Mouse (Mus musculus) liver, postnatal 0 days (tissue): ENCODE measurements around the gene Akr1b7.

ENCODE experiments used
- CTCF ChIP-seq: sonication (generic); IDR thresholded peaks from 2 replicates; pipeline ENCODE4 v1.5.1; 2016; ENCODE audit warnings: antibody characterized with exemption, low read depth
- EP300 ChIP-seq: IDR thresholded peaks from 2 replicates; pipeline ENCODE4 v1.6.1; 2016; ENCODE audit warnings: antibody characterized with exemption, low read depth, mild to moderate bottlenecking

DNA sequence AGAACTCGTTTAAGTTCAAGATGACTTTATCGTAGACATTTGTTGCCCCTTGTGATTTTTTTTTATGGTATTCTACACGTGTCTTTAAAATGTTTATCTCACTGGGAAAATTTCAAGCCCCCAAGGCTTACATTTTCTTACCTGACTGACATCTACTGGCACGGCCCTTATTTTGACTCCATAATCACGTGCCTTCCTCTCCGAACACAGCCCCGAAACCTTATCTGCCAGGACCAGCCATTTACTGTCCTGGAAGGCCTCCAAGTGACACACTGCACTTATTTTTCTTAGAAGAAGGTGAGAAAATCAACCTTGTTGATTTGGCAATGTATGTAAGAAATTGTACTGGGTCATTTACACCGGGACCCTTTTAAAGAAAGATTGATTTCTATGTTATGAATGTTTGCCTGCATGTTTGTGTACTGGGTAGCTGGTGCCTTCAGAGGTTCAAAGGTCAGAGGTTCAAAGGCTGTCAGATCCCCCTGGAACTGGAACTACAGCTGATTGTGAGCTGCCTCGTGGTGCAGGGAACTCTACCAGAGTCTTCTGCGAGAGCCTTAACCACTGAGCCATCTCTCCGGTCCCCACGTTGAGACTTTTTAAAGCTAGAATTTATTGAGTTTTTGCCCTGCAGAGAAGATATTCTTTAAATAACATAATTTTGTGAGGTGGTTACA lies 59.4 kb downstream of the Akr1b7 start:
- TF ChIP-seq CTCF (no peak), EP300 (peak; percentile 99)
